Mouse (Mus musculus) heart, postnatal 0 days (tissue): ENCODE measurements around the gene Tmem39b.

Experiments used
- CTCF ChIP-seq: IDR thresholded peaks from 2 replicates; pipeline ENCODE4 v1.5.1; 2016; ENCODE audit warnings: antibody characterized with exemption, control low read depth, low read depth
- EP300 ChIP-seq: IDR thresholded peaks from 2 replicates; pipeline ENCODE4 v1.6.1; 2016; ENCODE audit warnings: antibody characterized with exemption, low read depth

DNA sequence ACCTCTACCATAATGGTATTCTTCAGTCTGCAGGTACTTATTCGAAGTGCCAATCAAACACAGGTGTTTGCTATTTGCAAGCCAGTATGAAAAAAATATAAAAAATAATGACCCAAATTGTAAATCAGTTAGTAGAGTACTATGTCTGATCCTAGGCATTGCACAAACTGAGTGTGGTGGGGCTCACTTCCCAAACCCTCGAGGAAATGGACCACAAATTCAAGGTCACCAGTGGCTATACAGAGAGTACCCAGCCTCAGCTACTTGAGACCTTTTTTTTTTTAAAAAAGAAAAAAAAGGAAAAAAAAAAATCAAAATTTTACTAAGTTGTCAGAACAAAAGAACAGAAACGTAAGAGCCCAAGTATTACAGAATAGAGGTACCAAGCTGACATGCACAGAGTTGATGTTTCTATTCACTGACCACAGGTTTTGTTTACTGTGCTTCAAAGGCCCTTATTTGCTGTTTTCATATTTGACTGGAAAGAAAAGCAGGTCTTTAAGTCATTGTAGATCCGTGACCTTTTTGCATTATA, 42.5 kb upstream of the Tmem39b start:
- TF ChIP-seq CTCF (no peak), EP300 (no peak)
